Comparison of ENCODE assay signal across 13 mouse cellular contexts in genomic region chr15:102984925-102985324, GRCm38 (mm10). TPM values are rescaled to one million over a fixed set of nuclear protein-coding genes. Genes with fewer than 3 reads are reported as not detected.
"Had no signal": no experiment of that assay in that cellular context is flagged by ENCODE, and none has a peak within 500 bp of the region (broad histone marks: within the 10 kb centered on the region; RNA-seq: fewer than 3 reads in every experiment).

No protein-coding gene starts in this region.

- H3K36me3 ChIP-seq: liver, embryonic 15.5 days; midbrain, embryonic 10.5 days; midbrain, embryonic 15.5 days had no signal

- ATAC-seq: inflammation-experienced regulatory T-cells, adult 6 months; intestine, postnatal 0 days; lung, postnatal 0 days; midbrain, embryonic 15.5 days had no signal

- H3K9me3 ChIP-seq: liver, embryonic 15.5 days; midbrain, embryonic 10.5 days; midbrain, embryonic 15.5 days had no signal

- DNase-seq: kidney, postnatal 14 days; lung, adult 2 months; lung, postnatal 36 days; thymus, postnatal 4 days had no signal

- H3K4me2 ChIP-seq: liver, embryonic 11.5 days; liver, embryonic 15.5 days; midbrain, embryonic 15.5 days had no signal

- H3K9ac ChIP-seq: liver, embryonic 15.5 days; midbrain, embryonic 15.5 days had no signal

- H3K4me3 ChIP-seq: layer of hippocampus, adult 2 months; liver, embryonic 15.5 days; midbrain, embryonic 10.5 days; midbrain, embryonic 15.5 days had no signal

- H3K27ac ChIP-seq: layer of hippocampus, adult 2 months; liver, embryonic 15.5 days; midbrain, embryonic 10.5 days; midbrain, embryonic 15.5 days; stomach, postnatal 0 days had no signal

RNA-seq across cellular contexts. Expression of gene Hoxc8, which starts 5.5 kb away (rescaled TPM):
- polyA plus RNA-seq: lung, adult 2 months; lung, postnatal 0 days; midbrain, embryonic 10.5 days; midbrain, embryonic 15.5 days had no signal

RNA-seq across cellular contexts. Expression of gene Hoxc9, which starts 8.7 kb away (rescaled TPM):
- polyA plus RNA-seq: inflammation-experienced regulatory T-cells, adult 6 months; liver, embryonic 15.5 days; lung, adult 2 months; lung, postnatal 0 days; midbrain, embryonic 10.5 days; midbrain, embryonic 15.5 days; stomach, postnatal 0 days had no signal

RNA-seq across cellular contexts. Expression of gene Hoxc6, which starts 13.1 kb away (rescaled TPM):
- polyA plus RNA-seq: inflammation-experienced regulatory T-cells, adult 6 months; lung, postnatal 0 days; midbrain, embryonic 10.5 days; midbrain, embryonic 15.5 days had no signal

RNA-seq across cellular contexts. Expression of gene Hoxc5, which starts 17.7 kb away (rescaled TPM):
- polyA plus RNA-seq: inflammation-experienced regulatory T-cells, adult 6 months; lung, postnatal 0 days; midbrain, embryonic 15.5 days had no signal

RNA-seq across cellular contexts. Expression of gene Hoxc10, which starts 18.3 kb away (rescaled TPM):
- polyA plus RNA-seq: inflammation-experienced regulatory T-cells, adult 6 months; liver, embryonic 15.5 days; lung, adult 2 months; lung, postnatal 0 days; midbrain, embryonic 10.5 days; midbrain, embryonic 15.5 days; stomach, postnatal 0 days had no signal
